Mouse (Mus musculus) brain, embryonic 14.5 days (tissue): ENCODE results near the gene Rad18.

Source experiments
- CTCF ChIP-seq: fragments of 200-500 bp; IDR thresholded peaks from 2 replicates; pipeline ENCODE4 v1.5.1; 2012; ENCODE audit warnings: inconsistent platforms, mild to moderate bottlenecking, moderate library complexity, borderline replicate concordance; ENCODE audit not compliant: insufficient read depth, insufficient read length; ENCODE audit errors: extremely low read depth
- POLR2A ChIP-seq: fragments of 200-500 bp; IDR thresholded peaks from 2 replicates; pipeline ENCODE4 v1.6.1; 2012; ENCODE audit warnings: mild to moderate bottlenecking, inconsistent platforms, borderline replicate concordance; ENCODE audit not compliant: poor library complexity, insufficient read depth, insufficient read length, severe bottlenecking; ENCODE audit errors: extremely low read depth

DNA sequence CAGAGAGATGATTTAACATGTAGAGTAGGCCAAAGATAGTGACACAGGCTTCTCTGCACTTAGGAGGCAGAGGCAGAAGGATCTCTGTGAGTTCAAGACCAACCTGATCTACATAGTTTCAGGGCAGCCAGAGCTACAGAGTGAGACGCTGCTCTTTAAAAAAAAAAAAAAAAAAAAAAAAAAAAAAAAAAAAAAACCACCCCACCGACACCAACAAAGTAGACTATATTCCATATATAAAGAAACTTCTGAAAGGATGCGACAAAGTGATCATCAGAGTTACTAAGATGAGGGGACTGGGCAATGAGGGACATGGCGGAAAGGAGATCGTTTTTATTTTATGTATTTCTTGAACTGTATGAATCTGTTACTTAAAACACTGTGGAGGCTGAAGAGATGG lies 2.0 kb downstream of the Rad18 start:
- no peak for TF ChIP-seq CTCF
- TF ChIP-seq POLR2A: no peak
